Mouse (Mus musculus): ENCODE results near the gene Gm6880. TPM values are rescaled to one million over a fixed set of nuclear protein-coding genes. Genes with fewer than 3 reads are reported as not detected.
"Not testable (repeated sequence)": the region's sequence is repeated elsewhere in the genome, so short reads cannot be mapped to it uniquely, and the experiment has no call there.

Gm6880 gene
- polyA plus RNA-seq (2012; rRNA removed): not detected in 2 replicates

DNA sequence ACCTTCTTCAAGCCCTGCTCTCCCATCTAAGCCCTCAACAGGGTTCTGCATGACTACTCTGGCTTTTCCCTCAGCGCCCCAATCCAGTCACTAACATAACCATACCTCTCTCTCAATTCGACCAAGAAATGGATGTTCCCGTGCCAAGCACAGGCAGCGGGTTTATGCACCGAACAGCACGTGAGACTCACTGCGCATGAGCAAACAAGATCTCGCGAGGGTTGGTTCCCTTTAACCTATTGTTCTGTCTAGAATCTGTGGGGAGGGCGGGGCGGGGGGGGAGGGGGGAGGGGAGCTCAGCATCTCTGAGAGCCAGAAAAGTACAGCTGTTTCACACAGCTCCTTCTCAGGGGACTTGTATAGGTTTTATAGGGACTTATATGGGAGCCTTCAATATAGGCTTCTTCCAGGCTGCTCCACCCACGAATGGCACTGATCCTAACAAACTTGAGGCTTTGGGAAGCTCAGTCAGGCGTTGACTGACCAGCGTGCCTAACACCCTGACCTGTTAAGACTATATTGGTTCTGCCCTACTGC, at the start of gene Gm6880:
TSS of gene Gm6880 (minus strand) at position 51 of the 537 bp plus-strand sequence.
- H3K4me3 ChIP-seq (replicated peaks; ENCODE audit: insufficient read depth, low read depth, low read length); H3K27me3 ChIP-seq (ENCODE audit: control insufficient read depth, insufficient read depth, low read length); H3K27ac ChIP-seq (ENCODE audit: insufficient read depth, low read length); DNase-seq; H3K4me1 ChIP-seq (ENCODE audit: control insufficient read depth, insufficient read depth, low read length): not testable (repeated sequence)
- 48% methylated on average over 14 of the region's 14 CpGs for WGBS

DNA sequence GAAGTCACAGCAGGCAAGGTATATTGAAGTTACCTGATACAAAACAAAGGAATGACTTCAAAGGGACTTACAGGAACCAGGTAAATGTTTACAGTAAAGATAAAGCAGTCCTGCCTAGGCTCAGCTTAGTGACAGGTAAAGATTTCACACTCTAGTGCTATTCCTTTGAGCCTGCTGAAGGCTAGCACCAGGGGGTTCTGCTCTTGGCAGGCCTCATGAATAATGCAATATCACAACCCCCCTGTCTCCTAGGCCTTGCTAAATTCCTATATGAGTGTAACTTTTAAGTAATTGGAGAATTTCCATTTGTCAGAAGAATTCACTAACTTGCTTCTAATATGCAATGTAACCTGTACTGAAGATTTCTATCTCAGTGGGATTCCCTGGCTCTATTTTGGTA, 36.3 kb upstream of the Gm6880 start:
- not testable (repeated sequence) for DNase-seq; H3K27ac ChIP-seq (ENCODE audit: insufficient read depth, low read length); H3K4me3 ChIP-seq (replicated peaks; ENCODE audit: insufficient read depth, low read depth, low read length); H3K27me3 ChIP-seq (ENCODE audit: control insufficient read depth, insufficient read depth, low read length); H3K4me1 ChIP-seq (ENCODE audit: control insufficient read depth, insufficient read depth, low read length)

DNA sequence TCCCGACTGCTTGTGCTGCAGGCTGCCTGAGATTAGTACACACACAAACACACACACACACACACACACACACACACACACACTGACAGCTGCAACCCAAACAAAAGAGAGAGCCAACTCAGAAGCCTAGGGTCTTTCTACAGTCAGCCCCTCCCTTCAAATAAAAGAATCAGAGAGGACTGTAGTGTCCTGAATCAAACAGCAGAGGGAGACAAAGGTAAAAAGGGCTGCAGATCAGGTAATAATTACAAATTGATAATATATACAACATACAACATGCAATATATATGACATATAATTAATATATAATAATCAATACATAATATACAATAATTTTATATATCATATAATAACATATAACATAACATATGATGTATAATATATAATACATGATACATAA, 15.9 kb upstream of the Gm6880 start:
- no peak for DNase-seq
- H3K4me3 ChIP-seq (replicated peaks; ENCODE audit: insufficient read depth, low read depth, low read length): no peak overlapping the region
- WGBS: 45% methylated on average over 1 of the region's 1 CpGs
- no peaks in the 10 kb centered on the region for H3K4me1 ChIP-seq (ENCODE audit: control insufficient read depth, insufficient read depth, low read length)
- TF ChIP-seq CTCF (IDR thresholded peaks at IDR 0.05; ENCODE audit: borderline replicate concordance, insufficient read depth, low read depth, low read length) (no peak), POLR2A (IDR thresholded peaks at IDR 0.05; ENCODE audit: borderline replicate concordance, insufficient read depth, low read length) (no peak)
- H3K27ac ChIP-seq (ENCODE audit: insufficient read depth, low read length): no peak overlapping the region
- H3K27me3 ChIP-seq (ENCODE audit: control insufficient read depth, insufficient read depth, low read length): no peaks in the 10 kb centered on the region

DNA sequence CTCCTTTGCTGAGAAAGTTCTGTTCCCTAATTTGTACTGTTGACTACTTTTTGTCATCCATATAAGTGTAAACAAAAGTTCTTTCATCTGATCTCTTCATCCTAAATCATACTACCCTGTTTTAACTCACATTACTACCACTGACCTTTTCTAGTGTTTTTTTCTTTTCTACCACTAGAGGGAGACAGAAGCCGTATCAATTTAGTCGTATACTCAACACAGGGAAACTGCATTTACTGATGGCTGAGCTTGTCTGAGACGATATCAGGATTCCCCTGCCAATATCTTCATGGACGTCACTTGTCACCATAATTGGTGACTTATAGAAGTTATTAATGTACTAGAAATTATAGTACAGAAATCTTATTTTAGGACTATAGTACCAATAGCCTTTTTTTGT, 28.4 kb downstream of the Gm6880 start:
- H3K27me3 ChIP-seq (ENCODE audit: control insufficient read depth, insufficient read depth, low read length): no peaks in the 10 kb centered on the region
- TF ChIP-seq POLR2A (IDR thresholded peaks at IDR 0.05; ENCODE audit: borderline replicate concordance, insufficient read depth, low read length) (no peak), CTCF (IDR thresholded peaks at IDR 0.05; ENCODE audit: borderline replicate concordance, insufficient read depth, low read depth, low read length) (peak; percentile 17; the same call in 1 of the 2 replicates)
- H3K4me1 ChIP-seq (ENCODE audit: control insufficient read depth, insufficient read depth, low read length): no peaks in the 10 kb centered on the region
- H3K27ac ChIP-seq (ENCODE audit: insufficient read depth, low read length): no peak overlapping the region
- DNase-seq: peak in 1 of 2 experiments; percentile 13
- no peak overlapping the region for H3K4me3 ChIP-seq (replicated peaks; ENCODE audit: insufficient read depth, low read depth, low read length)
- WGBS: 8% methylated on average over 4 of the region's 4 CpGs

DNA sequence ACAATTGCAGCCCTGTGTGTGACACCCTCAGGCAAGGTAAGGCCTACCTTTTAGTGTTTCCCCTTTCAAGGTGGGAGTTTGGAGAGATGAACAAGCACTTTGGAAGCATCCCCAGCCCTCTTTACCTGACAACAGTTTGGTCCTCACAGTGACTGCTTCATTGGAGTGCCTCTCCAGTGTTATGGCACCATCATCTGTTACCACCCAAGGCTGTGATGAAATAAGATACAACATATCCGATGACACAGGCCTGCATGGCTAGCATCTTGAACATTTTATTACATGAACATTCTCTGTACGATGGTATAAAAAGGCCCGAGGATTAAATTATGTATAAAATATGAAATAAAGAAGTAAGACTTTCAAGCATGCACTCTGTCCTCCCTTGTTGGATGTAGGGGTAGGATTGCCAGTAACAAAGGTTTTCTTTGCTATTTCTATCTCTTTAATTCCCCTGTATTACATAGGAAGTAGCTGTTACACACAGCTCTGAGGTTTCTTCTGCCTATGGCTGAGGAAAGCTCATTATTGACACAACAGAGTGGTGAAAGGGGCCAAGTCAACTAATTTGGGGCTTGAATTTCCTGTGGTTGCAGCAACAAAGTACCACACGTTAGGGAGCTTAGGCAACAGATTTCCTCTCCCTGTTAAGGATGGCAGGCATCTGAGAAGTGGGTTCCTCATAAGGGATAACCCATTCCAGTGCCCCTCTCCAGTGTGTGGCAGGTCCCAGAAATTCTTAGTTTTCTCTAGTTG, 29.9 kb downstream of the Gm6880 start:
- 93% methylated on average over 4 of the region's 4 CpGs for WGBS
- H3K4me1 ChIP-seq (ENCODE audit: control insufficient read depth, insufficient read depth, low read length): no peaks in the 10 kb centered on the region
- TF ChIP-seq POLR2A (IDR thresholded peaks at IDR 0.05; ENCODE audit: borderline replicate concordance, insufficient read depth, low read length) (no peak), CTCF (IDR thresholded peaks at IDR 0.05; ENCODE audit: borderline replicate concordance, insufficient read depth, low read depth, low read length) (no peak)

More for the DNA sequence above, 29.9 kb downstream of the Gm6880 start:
- Histone ChIP-seq H3K27ac (ENCODE audit: insufficient read depth, low read length) (no peak overlapping the region), H3K4me3 (replicated peaks; ENCODE audit: insufficient read depth, low read depth, low read length) (no peak overlapping the region), H3K27me3 (ENCODE audit: control insufficient read depth, insufficient read depth, low read length) (no peaks in the 10 kb centered on the region)
- DNase-seq: no peak

Other genes starting within 250 kb of the Gm6880 start
- gene Flna, start 231.6 kb downstream of the Gm6880 start, polyA plus RNA-seq (2012; rRNA removed): 141 and 162 TPM in 2 replicates
- 49.0 and 53.6 TPM in 2 replicates for gene Emd, start 226.7 kb downstream of the Gm6880 start, polyA plus RNA-seq (2012; rRNA removed)
- 511 and 570 TPM in 2 replicates for gene Rpl10, start 210.6 kb downstream of the Gm6880 start, polyA plus RNA-seq (2012; rRNA removed)
- gene Taz, start 199.5 kb downstream of the Gm6880 start, polyA plus RNA-seq (2012; rRNA removed): 99.4 and 100 TPM in 2 replicates
- gene Dnase1l1, start 199.1 kb downstream of the Gm6880 start, polyA plus RNA-seq (2012; rRNA removed): 6.4 and 7.5 TPM in 2 replicates
- 506 and 526 TPM in 2 replicates for gene Atp6ap1, start 184.3 kb downstream of the Gm6880 start, polyA plus RNA-seq (2012; rRNA removed)
- 843 and 859 TPM in 2 replicates for gene Gdi1, start 176.4 kb downstream of the Gm6880 start, polyA plus RNA-seq (2012; rRNA removed)
- 46.2 and 50.7 TPM in 2 replicates for gene Fam50a, start 168.4 kb downstream of the Gm6880 start, polyA plus RNA-seq (2012; rRNA removed)
- gene Plxna3, start 152.3 kb downstream of the Gm6880 start, polyA plus RNA-seq (2012; rRNA removed): 52.5 and 69.2 TPM in 2 replicates
- gene Lage3, start 127.8 kb downstream of the Gm6880 start, polyA plus RNA-seq (2012; rRNA removed): 68.3 and 72.2 TPM in 2 replicates
- 82.0 and 85.3 TPM in 2 replicates for gene Ubl4a, start 108.2 kb downstream of the Gm6880 start, polyA plus RNA-seq (2012; rRNA removed)
- 4.2 and 4.7 TPM in 2 replicates for gene Slc10a3, start 108.0 kb downstream of the Gm6880 start, polyA plus RNA-seq (2012; rRNA removed)
- gene Fam3a, start 88.1 kb downstream of the Gm6880 start, polyA plus RNA-seq (2012; rRNA removed): 31.8 and 36.0 TPM in 2 replicates
- 22.3 TPM in 2 replicates for gene Ikbkg, start 88.1 kb downstream of the Gm6880 start, polyA plus RNA-seq (2012; rRNA removed)
- gene G6pdx, start 52.2 kb downstream of the Gm6880 start, polyA plus RNA-seq (2012; rRNA removed): 64.7 and 65.4 TPM in 2 replicates
- gene Olfr1326-ps1, start 93.5 kb upstream of the Gm6880 start, polyA plus RNA-seq (2012; rRNA removed): not detected in 2 replicates
- not detected in 2 replicates for gene Olfr1325, start 111.3 kb upstream of the Gm6880 start, polyA plus RNA-seq (2012; rRNA removed)
- 0.08 TPM in 1 of 2 replicates, not detected in the other for gene Gm5640, start 164.2 kb upstream of the Gm6880 start, polyA plus RNA-seq (2012; rRNA removed)

Data from cerebellum, adult 2 months (tissue).